Mouse (Mus musculus) kidney, adult 2 months (tissue): ENCODE results near the gene Ano2.

Experiments
- CTCF ChIP-seq: fragments of 200-500 bp; conservative IDR thresholded peaks from 2 replicates; pipeline ENCODE4 v1.5.1; 2011; ENCODE audit warnings: low read depth, mild to moderate bottlenecking, control low read depth, low read length, moderate library complexity, mixed read lengths; ENCODE audit not compliant: insufficient read depth, insufficient read length
- POLR2A ChIP-seq: fragments of 200-500 bp; IDR thresholded peaks from one replicate; pipeline ENCODE4 v1.6.1; 2011; ENCODE audit warnings: low read depth, low read length, control low read depth

DNA sequence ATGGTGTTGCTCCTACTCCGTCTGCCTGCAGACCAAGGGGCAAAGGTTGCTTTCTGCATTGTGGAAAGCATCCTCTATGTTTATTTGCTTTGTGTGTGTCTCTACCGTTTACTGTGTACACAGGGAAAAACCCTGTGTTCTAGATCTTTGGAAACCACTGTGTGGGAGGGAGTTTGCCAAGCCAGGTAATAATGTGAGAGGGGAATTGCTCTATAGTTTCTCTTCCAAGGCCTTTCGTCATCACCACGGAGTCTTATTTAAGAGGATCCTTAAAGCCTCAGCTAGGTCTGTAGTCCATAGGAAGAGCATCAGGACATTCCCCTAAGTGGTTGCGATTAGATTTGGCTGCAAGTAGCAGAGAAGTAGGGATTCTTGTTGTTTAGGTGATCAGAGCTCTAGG lies 32.3 kb upstream of the Ano2 start:
- no peak for TF ChIP-seq POLR2A
- no peak for TF ChIP-seq CTCF
